Mouse (Mus musculus): ENCODE results near the gene Pla2g15. TPM values are rescaled to one million over a fixed set of nuclear protein-coding genes. Genes with fewer than 3 reads are reported as not detected.
A peak's percentile ranks its signal among the peaks of the same experiment; 100 is the strongest.

Gene Pla2g15
- total RNA-seq, 4 experiments from 2014 or later, result 3.3 to 5.6 (median 4.0) TPM

- no peak for DNase-seq (ENCODE audit: low spot score in 2 of 2)
These were observed 15.2 kb upstream of the Pla2g15 start for GRCm38 (mm10) chr8:106134751-106135571.

DNA sequence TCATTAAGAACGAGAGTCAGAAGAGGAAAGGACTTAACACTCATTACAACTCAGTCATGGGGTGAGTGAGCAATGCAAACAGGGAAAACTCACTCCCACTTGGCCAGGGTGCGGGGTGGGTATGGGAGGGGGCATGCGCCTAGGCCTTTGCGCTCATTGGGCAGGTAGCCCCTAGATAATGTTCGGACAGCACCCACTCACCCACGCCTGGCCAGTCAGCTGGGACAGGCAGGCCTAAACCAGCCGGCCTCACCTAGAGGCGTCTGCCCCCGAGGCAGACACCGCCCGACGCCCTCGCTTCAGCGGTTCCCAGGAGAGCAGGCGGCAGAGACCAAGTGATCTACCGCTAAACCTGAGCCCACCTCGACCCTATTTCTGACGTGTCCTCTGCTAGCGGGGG is 14.5 kb upstream of the Pla2g15 start:
- DNase-seq (ENCODE audit: low spot score in 2 of 2), result no peak

GRCm38 (mm10) chr8:106136156-106137130 is 13.8 kb upstream of the Pla2g15 start, which contains the start of gene Esrp2:
Esrp2 (minus strand) TSS chr8:106136974.
- no peak for DNase-seq (ENCODE audit: low spot score in 2 of 2)

GRCm38 (mm10) chr8:106137218-106137905 is 12.8 kb upstream of the Pla2g15 start:
- no peak for DNase-seq (ENCODE audit: low spot score in 2 of 2)

DNA sequence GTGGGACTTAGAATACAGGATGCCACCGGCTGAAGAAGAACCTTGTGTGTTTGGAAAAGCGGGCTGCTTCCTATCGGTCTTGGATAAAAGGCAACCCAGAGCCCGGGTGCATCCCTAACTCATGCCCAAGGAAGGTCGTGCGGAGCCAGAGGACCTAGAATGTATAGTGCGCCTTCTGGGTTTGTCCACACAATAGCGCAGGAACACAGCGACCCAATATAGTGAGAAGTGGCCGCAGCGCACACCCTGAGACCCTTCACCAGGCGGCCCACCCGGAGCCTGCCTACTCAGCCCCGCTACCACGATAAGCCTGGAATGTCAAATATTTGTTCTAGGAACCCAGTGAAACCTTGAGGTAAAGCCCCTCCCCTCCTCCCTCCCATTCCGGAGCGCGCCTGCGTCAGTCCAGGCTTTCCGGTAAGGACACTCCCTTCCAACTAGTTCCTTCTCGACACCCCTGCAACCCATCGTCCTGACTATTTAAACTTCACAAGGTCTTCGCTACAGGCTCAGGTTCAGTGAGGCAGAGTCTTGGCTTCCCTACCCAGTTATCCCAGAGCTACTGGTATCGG is 12.2 kb upstream of the Pla2g15 start:
- DNase-seq (ENCODE audit: low spot score in 2 of 2), result peak in 1 of 2 experiments; percentile 10

GRCm38 (mm10) chr8:106138616-106139015 is 11.6 kb upstream of the Pla2g15 start:
- DNase-seq (ENCODE audit: low spot score in 2 of 2), result peak in 1 of 2 experiments; percentile 2

DNA sequence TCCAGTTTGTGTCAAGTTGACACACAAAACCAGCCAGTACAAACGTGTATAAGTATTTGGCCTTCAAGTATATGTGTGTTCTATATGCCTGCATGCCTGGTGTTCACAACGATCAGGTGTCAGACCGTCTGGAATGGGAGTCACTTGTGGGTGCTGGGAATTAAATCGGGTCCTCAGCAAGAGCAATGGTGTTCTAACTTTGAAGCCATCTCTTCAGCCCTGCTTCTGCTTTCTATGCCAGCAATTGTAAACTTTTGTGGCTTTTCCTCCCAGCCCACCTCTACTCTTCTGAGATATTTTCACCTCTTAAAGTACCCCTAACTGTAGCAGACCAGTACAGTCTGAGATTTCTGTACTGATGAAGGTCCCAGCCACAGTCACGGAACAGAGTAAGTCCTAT is 10.0 kb upstream of the Pla2g15 start:
- DNase-seq (ENCODE audit: low spot score in 2 of 2), result peak in 1 of 2 experiments; percentile 1

GRCm38 (mm10) chr8:106140769-106141168 is 9.4 kb upstream of the Pla2g15 start:
- DNase-seq (ENCODE audit: low spot score in 2 of 2), result peak; percentile 65 to 68

- DNase-seq (ENCODE audit: low spot score in 2 of 2), result no peak
These were observed 4.9 kb upstream of the Pla2g15 start for GRCm38 (mm10) chr8:106145331-106145730.

- no peak for DNase-seq (ENCODE audit: low spot score in 2 of 2)
These were observed 4.2 kb upstream of the Pla2g15 start for GRCm38 (mm10) chr8:106146014-106146413.

- peak; percentile 59 to 65 for DNase-seq (ENCODE audit: low spot score in 2 of 2)
These were observed 2.2 kb upstream of the Pla2g15 start for GRCm38 (mm10) chr8:106147868-106148565.

- DNase-seq (ENCODE audit: low spot score in 2 of 2), result no peak
These were observed 1.2 kb upstream of the Pla2g15 start for GRCm38 (mm10) chr8:106149025-106149424.

DNA sequence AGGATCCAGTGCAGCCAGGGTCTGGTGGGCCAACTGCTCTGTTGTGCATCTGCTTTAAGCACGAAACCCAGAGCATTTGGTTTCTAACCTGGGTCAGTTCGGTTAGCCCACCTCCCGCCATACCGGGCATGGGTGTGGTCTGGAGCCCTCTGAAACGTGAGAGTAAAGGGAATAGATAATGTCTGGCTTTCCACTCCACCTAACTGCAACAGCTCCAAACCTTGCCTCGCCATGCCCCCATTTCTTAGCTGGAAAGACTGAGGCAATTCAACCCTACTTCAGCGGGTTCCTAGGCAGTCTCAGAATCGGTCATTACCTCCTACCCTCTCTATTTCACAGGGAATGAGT is 428 bp downstream of the Pla2g15 start:
- no peak for DNase-seq (ENCODE audit: low spot score in 2 of 2)

DNA sequence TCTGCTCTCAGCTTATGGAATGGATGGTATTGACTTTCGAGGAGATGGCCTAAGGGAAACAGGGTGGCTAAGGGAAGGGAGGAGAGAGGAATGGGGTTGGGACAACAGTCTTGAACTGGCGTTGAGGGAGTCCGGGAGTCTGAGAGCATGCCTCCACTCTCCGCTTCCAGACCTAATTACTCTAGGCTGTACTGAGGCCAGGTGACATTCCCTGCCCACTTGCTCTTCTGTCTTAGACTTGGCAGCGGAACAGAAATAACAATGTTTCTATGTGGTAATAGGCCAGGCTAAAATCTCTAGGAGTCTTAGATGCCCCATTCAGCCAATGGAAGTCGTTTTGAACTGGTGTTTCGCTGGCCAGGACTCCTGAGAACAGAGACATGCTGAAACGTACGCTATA is 842 bp downstream of the Pla2g15 start:
- DNase-seq (ENCODE audit: low spot score in 2 of 2), result no peak

- DNase-seq (ENCODE audit: low spot score in 2 of 2), result no peak
These were observed 2.7 kb downstream of the Pla2g15 start for GRCm38 (mm10) chr8:106152876-106153275.

GRCm38 (mm10) chr8:106157419-106157818 is 7.2 kb downstream of the Pla2g15 start:
- DNase-seq (ENCODE audit: low spot score in 2 of 2), result no peak

DNA sequence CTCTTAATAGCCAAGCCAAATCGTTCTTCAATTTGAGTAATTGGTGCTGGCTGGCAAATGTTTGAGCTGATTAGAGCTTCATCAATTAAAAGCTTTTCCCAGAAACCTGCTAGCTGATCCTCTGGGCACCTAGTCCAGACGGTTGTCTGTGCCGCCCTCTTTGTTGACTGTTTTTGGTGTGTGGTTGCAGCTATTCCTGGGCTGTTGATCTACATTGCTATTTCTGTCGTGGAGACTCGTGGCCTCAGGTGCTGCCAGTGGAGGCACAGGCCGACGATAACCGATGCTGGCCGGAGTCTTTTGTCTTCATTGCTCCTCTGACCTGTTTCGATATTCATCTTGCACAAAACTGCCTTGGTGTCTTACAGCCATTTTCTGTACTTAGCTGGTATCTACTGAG is 8.2 kb downstream of the Pla2g15 start:
- peak in 1 of 2 experiments; percentile 45 for DNase-seq (ENCODE audit: low spot score in 2 of 2)

DNA sequence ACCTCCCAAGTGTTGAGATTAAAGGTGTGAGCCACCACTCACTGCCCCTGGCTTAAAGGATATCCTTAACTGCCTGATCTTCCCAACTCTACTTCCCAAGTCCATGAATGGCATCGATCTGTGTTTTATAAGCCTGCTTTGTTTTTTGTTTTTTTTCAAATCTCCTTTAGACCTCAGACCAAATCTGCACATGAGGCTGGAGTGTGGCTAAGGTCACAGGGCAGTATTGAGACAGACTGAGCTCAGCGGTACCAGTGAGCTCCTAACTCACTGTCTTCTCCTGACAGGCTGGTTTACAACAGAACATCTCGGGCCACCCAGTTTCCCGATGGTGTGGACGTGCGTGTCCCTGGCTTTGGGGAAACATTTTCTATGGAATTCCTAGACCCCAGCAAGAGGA is 9.7 kb downstream of the Pla2g15 start:
- no peak for DNase-seq (ENCODE audit: low spot score in 2 of 2)

DNA sequence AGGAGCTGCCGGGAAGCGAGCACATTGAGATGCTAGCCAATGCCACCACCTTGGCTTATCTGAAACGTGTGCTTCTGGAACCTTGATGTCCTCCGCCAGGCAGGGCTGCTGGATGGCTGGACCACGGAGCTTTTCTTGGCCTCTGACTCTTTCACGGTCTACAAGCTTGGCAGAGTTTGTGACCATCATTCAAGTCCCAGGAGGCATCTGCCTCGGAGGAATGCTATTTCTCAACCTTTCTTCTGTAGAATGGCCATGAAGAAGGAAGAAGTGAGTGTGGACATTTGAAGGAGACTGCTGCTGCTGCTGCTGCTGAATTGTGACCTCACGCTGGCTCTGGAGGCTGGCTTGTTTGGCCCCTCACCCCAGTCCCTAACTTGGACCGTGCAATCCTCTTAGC is 13.1 kb downstream of the Pla2g15 start:
- DNase-seq (ENCODE audit: low spot score in 2 of 2), result no peak

- peak; percentile 58 to 64 for DNase-seq (ENCODE audit: low spot score in 2 of 2)
These were observed 15.3 kb downstream of the Pla2g15 start for GRCm38 (mm10) chr8:106165460-106165859.

All from gastrocnemius, adult 8-10 months (tissue).